Mouse (Mus musculus): ENCODE results near the gene Nupl2. TPM values are rescaled to one million over a fixed set of nuclear protein-coding genes. Genes with fewer than 3 reads are reported as not detected.

Gene Nupl2
- polyA plus RNA-seq, 1 experiment from 2014 or later: 18.0 TPM

Other genes with a start within 250 kb of the Nupl2 start
- gene Fam126a, start 134.3 kb upstream of the Nupl2 start, polyA plus RNA-seq (2014; fragmentation: Nextera tagmentation; extraction: Ambion mirVana): 21.3 and 22.9 TPM in 2 replicates
- gene Klhl7, start 64.4 kb upstream of the Nupl2 start, polyA plus RNA-seq (2014; fragmentation: Nextera tagmentation; extraction: Ambion mirVana): 56.1 and 60.9 TPM in 2 replicates
- 8.9 and 9.8 TPM in 2 replicates for gene Kcnh2, start 186.6 kb downstream of the Nupl2 start, polyA plus RNA-seq (2014; fragmentation: Nextera tagmentation; extraction: Ambion mirVana)
- 4.6 and 4.9 TPM in 2 replicates for gene Nos3, start 199.8 kb downstream of the Nupl2 start, polyA plus RNA-seq (2014; fragmentation: Nextera tagmentation; extraction: Ambion mirVana)
- 0.57 and 0.68 TPM in 2 replicates for gene Atg9b, start 227.2 kb downstream of the Nupl2 start, polyA plus RNA-seq (2014; fragmentation: Nextera tagmentation; extraction: Ambion mirVana)
- gene Abcb8, start 228.7 kb downstream of the Nupl2 start, polyA plus RNA-seq (2014; fragmentation: Nextera tagmentation; extraction: Ambion mirVana): 46.2 and 52.5 TPM in 2 replicates
- 0.26 TPM in 1 of 2 replicates, not detected in the other for gene Asic3, start 248.4 kb downstream of the Nupl2 start, polyA plus RNA-seq (2014; fragmentation: Nextera tagmentation; extraction: Ambion mirVana)